Mouse (Mus musculus): Measurements from ENCODE around the gene Phpt1. TPM values are rescaled to one million over a fixed set of nuclear protein-coding genes. Genes with fewer than 3 reads are reported as not detected.
A peak's percentile ranks its signal among the peaks of the same experiment; 100 is the strongest.
"Not testable (repeated sequence)": the region's sequence is repeated elsewhere in the genome, so short reads cannot be mapped to it uniquely, and the experiment has no call there.

The Phpt1 gene
- total RNA-seq, 2 experiments from 2014 or later, result 43.0 to 44.8 TPM

DNA sequence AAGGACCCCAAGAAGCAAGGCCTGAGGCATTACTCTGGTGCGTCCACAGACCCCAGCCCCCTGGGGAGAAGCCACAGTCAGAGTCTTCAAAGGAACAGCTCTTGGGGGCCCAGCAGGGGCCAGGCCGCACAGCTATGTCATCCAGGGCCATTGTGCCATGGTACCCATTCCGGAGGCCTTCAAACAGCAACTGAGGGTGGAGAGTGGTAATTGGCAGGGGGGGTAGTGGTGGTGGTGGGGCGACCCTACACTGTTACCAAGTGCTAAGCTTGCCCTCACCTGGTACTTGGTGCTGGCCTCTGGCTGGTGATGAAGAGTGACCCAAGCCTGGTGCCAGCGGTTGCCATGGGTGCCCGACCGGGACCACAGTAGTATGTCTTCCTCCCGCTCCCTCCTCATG lies 9.3 kb downstream of the Phpt1 start:
- no peak for DNase-seq (ENCODE audit: low spot score in 2 of 2)

DNA sequence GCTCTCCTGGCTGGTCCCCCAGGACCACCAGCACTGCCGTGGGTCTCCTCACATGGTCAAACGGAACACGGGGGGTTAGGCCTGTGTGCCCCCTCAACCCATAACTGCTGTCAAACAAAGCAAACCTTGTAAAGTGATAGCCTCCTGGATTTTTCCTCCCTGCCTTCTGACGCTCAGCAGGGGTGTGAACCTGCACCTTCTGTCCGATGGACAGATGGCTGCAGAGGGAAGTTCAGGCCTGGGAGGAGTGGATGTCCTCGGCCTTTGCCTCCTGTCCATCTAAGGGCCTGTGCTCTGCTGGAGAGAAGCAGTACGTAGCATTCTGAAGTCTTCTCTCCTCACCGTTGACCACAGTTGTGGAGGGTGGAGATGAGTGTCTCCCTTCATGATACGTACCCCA lies 13.1 kb downstream of the Phpt1 start:
- no peak for DNase-seq (ENCODE audit: low spot score in 2 of 2)

DNA sequence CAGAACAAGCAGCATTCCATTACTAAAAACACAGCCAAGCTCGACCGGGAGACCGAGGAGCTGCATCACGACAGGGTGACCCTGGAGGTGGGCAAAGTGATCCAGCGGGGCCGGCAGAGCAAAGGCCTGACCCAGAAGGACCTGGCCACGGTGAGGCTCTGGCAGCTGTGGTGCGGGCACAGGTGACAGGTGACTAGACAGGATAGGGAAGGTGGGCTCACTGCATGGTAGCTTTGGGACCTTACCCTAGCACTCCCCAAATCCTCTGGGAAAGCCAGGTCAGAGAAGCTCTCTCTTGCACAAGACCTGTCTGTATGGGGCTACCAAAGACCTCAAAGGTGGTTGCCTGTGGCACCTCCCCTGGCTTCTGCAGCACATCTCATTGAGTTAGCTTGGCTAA lies 14.5 kb downstream of the Phpt1 start:
- no peak for DNase-seq (ENCODE audit: low spot score in 2 of 2)

DNA sequence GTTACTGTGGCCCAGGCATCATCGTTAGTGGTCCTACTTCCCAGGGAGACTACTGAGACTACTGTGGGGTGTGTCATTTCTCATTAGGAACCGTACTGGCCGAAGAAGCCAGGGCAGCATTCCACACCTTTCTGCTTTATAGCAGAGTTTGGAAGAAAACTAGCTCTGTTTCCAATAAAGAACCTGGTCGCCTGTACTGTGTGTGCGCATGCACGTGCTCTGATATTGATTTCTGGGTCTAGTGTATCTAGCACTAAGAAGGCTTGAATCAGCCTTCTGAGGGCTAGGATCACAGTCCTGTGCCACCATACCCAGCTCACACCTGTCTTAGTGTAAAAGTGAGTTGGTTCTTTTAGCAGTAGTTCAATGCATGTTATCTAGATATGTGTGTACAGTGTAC lies 16.2 kb downstream of the Phpt1 start:
- no peak for DNase-seq (ENCODE audit: low spot score in 2 of 2)

DNA sequence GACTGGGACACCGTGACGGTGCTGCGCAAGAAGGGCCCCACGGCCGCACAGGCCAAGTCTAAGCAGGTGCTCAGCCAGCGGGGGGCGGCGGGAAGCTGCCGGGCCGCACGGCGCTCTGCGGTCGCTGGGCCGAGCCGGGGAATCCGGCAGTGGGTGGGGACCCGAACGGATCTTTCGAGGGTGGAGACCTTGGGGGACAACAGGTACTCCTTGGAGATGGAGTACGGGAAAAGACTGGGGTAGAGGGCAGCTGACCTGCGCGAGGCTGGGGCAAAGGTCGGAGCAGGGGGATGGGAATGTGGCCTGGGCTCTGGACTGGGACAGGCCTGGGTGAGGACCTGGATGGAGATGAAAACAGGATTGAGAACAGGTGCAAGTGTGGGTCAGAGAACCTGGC lies 17.1 kb downstream of the Phpt1 start:
- DNase-seq (ENCODE audit: low spot score in 2 of 2), result no peak

DNA sequence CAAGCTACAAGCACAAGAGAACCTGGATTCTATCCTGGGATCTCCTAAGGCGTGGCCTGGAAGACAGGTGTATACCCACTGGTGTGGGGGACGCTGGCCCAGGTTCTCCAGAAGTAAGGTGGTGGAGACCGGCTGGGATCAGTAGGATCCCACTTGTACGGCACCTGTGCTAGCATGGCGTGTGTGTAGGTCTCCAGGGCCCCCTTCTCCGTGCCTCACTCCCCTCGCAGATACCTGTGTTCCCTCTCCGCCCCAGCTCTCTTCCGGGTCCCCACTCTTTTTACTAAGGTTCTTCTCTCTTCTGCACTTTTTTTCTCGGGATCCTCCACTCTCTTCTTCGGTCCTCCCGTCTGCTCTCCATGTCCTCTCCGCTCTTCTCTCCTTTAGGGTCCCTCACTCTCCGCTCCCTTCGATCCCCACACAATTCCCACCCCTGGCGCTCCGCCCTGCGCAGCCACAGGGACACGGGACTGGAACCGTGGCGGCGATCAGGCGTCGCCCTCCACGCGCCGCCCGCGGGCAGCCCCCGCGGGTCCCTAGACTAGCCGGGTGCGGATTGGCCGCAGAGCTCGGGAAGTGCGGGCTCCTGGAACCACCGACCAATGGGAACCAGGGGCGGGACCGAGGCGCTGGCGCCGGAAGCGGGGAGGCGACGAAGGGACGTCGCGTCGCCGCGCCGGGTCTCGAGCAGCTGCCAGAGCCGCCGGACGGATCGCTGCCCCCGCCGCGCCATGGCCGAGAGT lies 17.6 kb downstream of the Phpt1 start, which contains the start of gene Edf1:
Edf1 (plus strand) TSS at position 627 of the 743 bp plus-strand sequence.
- DNase-seq (ENCODE audit: low spot score in 2 of 2), result peak; percentile 94 to 96

DNA sequence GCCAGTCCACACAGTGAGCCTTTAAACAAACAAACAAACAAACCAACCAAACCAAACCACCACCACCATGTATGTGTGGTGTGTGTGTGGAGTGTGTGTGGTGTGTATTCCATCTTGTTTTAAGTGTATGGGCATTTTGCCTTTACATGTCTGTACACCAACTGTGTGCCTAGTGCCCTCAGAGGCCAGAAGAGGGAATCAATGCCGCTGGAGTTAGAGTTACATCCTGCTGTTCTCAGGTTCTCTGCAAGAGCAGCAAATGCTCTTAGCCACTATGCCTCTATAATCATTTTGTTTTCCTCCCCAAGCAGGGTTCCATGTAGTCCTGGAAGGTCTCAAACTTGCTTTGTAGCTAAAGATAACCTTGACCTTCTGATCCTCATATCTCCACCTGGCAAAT lies 18.7 kb downstream of the Phpt1 start:
- no peak for DNase-seq (ENCODE audit: low spot score in 2 of 2)

DNA sequence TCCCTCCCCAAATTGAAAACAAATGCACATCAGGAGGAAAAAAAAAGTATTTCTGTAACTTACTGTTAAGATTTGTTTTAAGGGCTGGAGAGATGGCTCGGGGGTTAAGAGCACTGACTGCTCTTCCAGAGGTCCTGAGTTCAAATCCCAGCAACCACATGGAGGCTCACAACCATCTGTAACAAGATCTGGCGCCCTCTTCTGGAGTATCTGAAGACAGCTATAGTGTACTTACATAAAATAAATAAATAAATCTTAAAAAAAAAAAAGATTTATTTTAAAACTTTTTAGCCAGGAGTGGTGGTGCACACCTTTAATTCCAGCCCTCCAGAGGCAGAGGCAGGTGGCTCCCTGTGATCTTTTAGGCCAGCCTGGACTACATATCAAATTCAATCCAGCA lies 19.5 kb downstream of the Phpt1 start:
- not testable (repeated sequence) for DNase-seq (ENCODE audit: low spot score in 2 of 2)

DNA sequence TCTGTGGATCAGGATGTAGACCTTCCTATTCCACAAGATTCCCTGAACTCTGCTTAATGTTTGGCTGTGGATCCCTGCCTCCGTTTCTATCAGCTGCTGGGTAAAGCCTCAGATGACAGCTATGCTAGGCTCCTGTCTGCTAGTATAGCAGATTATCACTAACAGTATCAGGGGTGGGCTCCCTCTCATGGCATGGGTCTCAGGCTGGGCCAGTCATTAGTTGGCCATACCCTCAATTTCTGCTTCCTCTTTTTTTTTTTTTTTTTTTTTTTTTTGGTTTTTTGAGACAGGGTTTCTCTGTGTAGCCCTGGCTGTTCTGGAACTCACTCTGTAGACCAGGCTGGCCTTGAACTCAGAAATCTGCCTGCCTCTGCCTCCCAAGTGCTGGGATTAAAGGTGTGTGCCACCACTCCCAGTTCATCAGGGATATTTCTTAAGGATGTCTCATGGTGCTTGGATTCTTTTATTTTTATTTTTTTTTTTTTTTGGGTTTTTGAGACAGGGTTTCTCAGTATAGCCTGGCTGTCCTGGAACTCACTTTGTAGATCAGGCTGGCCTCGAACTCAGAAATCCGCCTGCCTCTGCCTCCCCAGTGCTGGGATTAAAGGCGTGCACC lies 21.7 kb downstream of the Phpt1 start:
- not testable (repeated sequence) for DNase-seq (ENCODE audit: low spot score in 2 of 2)

DNA sequence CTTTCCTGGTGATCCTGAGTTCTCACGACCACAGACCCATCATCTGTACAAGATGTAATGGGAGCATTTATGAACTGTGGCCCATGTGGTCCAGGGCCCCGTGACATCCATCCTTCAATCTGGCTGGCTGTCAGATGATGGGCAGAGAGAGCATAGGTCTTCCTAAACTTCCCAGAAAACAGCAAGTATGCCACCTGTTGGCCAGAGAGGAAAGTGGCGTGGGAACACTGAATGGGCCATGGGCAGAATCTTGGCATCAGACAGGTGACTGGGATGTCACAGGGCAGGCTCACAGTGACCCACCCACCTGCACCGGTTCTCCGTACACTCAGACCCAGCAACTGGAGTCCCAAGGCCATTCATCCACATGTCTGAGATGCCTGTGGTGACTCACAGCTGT lies 23.8 kb downstream of the Phpt1 start:
- no peak for DNase-seq (ENCODE audit: low spot score in 2 of 2)

DNA sequence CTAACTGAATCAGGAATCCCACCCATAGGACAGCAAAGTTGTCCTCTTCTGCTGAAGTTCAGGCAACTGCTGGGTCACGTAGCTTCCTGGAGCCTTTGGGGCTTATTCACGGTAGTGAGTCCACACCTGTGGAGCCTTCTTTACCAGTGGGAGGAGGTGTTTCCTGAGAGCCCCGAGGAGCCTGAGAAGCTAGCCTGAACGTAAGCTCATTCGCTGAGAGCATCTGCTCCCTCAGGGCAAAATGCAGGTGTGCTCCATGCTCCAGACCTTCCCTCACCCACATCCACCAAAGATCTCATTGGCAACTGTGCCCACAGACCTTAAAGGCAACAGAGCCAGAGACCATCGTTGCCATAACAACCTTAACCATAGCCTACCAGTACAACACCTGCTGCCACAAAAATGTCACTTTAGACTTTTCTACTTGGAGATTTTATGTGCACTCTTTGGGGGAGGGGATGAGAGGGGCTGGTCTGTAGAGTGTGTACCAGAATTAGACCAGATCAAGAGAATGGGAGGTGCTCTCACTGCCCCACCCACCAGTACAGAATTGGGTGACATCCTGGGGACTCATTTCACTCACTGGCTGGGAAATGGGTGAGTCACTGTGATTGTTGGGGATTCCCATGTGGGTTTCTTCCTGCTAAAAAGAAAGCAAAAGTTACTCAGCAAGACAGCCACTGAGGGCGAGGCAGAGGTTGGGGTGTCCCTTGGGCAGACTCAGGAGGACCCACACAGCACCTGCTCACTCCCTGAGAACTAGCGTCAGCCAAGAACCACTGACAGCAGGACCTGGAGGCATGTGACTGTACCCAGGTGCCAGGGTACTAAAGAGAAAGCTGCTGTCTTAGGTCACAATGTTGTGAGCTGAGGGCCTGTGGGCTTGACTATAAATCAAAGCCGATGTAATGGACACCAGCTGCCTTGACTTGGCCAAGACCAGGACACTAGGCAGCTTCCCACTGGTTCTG lies 25.7 kb downstream of the Phpt1 start:
- DNase-seq (ENCODE audit: low spot score in 2 of 2), result no peak

DNA sequence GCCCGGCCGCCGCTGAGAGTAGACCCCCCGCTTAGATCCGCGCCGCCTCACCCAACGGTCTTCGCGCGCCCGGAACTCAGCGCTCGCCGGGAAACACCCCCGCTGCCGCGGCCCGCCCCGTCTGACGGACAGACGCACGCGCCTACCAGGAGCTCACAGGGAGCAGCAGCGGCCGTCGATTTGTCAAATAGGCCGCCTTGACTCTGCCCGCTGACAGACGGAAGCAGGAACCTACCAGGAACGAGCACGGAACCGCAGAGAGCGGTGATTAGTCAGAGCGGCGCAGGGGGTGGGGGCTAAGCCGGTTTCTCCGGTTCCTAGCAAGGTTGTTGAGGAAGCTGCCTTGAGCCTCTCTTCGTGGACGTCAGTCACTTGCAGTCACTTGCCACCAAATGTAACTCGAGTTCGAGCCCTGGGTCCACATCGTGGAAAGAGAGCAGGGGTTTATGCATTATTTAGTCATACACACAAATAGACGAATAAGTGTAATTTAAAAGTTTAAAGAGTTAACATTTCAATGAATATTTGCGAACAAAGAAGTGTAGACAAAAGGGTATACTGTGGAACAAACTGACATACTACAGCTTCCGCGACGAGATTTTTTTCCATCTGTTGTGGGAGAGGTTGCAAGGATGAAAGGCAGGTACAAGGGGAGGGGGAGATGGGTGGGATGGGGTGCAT lies 28.1 kb downstream of the Phpt1 start, which contains the start of gene Traf2:
Traf2 (minus strand) TSS at position 130 of the 681 bp plus-strand sequence.
- DNase-seq (ENCODE audit: low spot score in 2 of 2), result peak; percentile 96 to 99

DNA sequence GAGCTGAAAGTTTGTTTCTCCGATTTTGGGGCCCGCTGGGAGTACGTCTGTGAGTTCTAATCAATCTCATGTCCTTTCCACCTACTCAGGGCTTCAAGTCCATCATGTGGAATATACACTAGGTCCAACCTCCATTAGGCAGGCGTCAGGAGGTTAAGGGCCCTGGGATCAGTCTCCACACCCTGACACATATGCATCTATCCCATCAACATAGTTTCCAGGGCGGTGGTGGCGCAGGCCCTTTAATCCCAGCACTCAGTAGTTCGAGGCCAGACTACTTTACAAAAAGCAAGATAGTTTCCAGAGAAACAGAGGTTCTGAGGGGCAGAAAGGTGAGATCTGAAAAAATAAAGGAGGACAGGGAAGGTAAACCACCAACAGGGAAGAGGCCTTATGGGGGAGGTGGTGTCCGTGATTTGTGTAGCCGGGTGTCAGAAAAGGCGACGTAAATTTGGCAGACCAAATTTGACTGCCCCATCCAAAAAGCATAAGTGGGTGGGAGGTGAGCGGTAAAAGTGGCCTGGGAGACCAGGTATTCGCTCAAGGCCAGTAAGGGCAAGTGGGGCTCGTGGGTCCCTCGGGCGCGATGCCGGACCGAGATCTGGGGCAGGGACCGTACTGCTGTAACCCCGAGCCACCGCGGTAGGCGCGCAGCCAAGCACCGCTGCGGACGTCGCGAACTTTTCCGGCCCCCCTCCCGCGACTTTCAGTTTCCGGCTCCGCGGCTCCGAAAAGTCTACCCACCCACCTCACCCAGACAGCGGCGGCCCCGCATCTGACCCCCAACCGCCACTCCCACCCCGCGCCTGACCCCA lies 28.8 kb downstream of the Phpt1 start:
- DNase-seq (ENCODE audit: low spot score in 2 of 2), result no peak

DNA sequence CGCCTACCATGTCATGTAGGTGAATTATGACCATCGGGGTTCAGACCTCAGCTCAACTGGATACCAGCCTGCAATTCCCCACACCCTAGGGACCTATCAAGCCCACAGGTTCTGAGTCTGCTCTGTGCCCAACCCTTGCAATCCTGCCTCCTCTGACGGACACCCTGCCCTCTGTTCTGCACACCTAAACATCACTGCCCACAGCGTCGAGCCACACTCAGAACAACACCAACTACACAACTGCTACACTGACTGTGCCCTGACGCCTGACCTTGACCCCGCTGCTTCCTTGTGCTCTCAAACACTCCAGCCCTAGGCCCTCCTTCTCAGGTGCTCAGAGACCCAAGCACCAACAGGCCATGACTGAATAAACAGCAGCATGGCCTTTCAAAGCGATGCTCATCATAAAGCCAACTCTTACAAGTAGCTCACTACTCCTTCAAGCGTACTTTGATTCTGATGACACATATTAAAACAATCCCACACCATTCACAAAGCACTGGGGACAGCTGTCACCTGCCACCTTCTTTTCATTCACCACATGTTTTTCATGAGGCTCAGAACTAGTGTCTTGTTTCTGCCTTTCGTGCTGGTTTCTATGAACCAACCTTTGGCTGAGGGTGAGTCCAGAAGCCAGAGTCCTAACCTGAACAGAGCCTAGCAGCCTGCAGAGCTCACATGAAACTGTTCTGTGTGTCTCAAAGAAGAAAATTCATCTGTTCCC lies 33.2 kb downstream of the Phpt1 start:
- DNase-seq (ENCODE audit: low spot score in 2 of 2), result no peak

DNA sequence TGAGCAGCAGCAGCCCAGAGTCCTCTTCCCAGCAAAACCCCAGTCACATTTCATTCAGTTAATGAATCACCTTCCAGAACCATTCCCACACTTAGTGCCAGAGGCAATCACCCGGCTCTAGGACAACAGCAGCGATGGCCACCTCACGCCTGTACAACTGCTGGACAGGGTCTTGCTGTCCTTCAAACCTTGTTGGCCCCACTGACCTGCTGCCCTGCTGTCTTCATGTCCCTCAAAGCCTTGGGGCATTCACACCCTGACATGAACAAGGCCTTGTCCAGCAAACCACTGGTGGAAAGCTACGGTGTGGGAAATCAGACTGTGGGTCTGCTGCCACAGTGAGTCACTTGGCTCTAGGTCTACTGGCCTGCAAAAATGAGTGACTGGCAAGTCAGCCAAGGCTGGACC lies 34.5 kb downstream of the Phpt1 start:
- DNase-seq (ENCODE audit: low spot score in 2 of 2), result no peak

DNA sequence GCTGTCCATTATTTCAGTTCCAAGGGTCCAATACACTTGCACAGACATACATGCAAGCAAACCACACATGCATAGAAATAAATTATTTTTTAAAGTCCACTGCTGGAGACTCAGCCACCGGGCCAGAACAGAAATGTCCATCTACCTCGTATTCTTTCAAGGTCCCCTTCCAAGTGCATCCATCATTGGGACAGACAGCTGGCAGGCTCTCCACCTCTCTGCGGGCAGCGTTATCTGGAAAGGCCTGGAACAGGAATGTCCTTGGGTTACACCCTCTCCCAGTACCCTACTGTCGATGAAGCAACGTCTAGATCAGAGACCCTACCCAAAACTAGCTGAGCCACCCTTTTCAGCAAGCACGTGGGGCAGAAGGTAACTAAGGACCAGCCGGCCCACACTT lies 38.5 kb downstream of the Phpt1 start:
- no peak for DNase-seq (ENCODE audit: low spot score in 2 of 2)

DNA sequence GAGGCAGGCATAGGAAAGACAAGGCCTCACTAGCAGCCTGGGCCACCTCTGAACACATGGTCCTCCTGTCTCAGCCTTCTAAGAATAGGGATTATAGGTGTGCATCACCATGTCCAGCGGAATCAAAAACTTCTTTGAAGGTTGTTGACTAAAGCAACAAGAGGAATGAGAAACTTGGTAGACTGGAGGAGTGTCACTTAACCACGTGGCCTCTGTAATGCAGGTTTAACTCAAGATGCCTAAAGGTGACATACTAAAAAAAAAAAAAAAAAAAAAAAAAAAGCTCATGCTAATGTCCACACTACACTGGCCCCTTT lies 40.2 kb downstream of the Phpt1 start:
- DNase-seq (ENCODE audit: low spot score in 2 of 2), result no peak

DNA sequence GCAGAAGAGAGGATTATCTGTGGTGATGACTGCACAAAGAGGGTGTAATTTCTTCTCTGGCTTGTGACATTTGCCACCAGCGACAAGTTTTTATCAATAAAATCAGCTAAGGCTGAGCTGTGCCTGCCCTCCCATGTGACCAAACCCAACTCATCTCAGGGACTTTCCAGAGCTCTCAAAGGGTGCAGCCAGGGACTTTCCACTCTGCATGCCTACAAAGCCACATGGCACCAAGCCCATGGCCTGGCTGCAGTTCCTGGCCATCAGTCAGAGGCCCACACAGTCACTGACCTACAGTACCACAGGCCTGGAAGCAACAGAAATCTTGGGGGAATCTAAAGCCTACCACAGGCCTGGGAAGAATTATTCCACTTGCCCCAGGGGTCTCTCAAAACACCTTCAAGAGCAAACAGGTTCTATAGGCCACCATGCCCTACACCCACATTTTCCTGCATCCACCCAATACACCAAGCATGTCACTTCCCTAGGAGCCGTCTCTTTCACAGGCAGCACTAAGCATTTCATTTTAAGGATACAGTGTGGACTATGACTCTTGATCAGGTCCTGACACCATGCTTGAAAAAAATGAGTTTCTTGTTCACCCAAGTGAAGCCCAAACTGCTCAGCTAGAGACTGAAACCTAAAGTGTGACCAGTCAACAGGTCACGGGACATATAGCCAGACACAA lies 40.7 kb downstream of the Phpt1 start:
- DNase-seq (ENCODE audit: low spot score in 2 of 2), result peak; percentile 40 to 68

DNA sequence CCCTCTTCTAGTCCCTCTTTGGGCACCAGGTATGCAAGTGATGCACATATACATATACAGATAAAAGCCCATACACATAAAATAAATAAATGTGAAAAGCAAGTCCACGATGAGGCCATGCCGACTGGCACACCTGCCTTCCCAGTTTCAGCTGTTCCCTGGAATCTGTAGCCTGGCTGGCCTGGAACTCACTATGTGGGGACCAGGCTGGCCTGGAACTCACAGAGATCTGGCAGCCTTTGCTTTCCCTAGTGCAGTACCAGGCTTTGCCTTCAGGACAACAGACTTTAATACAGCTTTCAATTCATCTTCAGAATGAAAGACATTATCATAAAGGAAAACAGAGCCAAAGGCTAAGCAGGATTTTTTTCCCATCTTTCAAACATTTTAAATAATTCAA lies 41.3 kb downstream of the Phpt1 start:
- DNase-seq (ENCODE audit: low spot score in 2 of 2), result no peak
